24 mouse cellular contexts compared by ENCODE assay signal in the genomic region with DNA sequence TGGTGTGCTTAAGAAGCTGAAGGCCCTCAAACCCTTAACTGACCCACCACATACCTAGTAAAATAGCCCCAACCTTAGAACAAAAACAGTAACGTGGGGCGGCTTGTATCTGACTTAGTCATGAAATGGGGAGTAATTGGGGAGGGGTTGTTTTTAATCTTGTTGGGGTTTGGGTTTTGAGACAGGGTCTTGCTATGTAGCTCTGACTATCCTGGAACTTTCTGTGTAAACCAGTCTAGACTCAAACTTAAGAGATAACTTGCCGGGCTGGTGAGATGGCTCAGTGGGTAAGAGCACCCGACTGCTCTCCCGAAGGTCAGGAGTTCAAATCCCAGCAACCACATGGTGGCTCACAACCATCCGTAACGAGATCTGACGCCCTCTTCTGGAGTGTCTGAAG. TPM values are rescaled to one million over a fixed set of nuclear protein-coding genes. Genes with fewer than 3 reads are reported as not detected.
"Had no signal": no experiment of that assay in that cellular context is flagged by ENCODE, and none has a peak within 500 bp of the region (broad histone marks: within the 10 kb centered on the region; RNA-seq: fewer than 3 reads in every experiment).

No protein-coding gene starts in this region.

RNA-seq across cellular contexts. Expression of a gene that starts 46.3 kb away (rescaled TPM):
- total RNA-seq: left cerebral cortex, adult 2 months; left cerebral cortex, postnatal 25 days; left cerebral cortex, postnatal 36 days; left cerebral cortex, postnatal 4 days; megakaryocyte progenitor cell, adult 5-6 weeks; megakaryocyte, adult 5-6 weeks; megakaryocyte-erythroid progenitor cell, adult 5-6 weeks had no signal
- polyA plus RNA-seq: limb, embryonic 10.5 days; limb, embryonic 12.5 days; limb, embryonic 13.5 days; liver, embryonic 12.5 days; liver, embryonic 15.5 days; liver, embryonic 16.5 days; liver, postnatal 0 days; lung, embryonic 16.5 days; lung, postnatal 0 days; macrophage; midbrain, embryonic 13.5 days; midbrain, embryonic 14.5 days; midbrain, embryonic 15.5 days; midbrain, embryonic 16.5 days; myocyte; neural tube, embryonic 11.5 days; neural tube, embryonic 12.5 days had no signal
